Mouse (Mus musculus) myocyte (in vitro differentiated cells): ENCODE measurements around the gene Col4a1.

Source experiments
- E2F4 ChIP-seq: IDR thresholded peaks from one replicate; pipeline ENCODE4 v1.6.1; 2011; ENCODE audit warnings: mild to moderate bottlenecking, control low read depth, moderate library complexity; ENCODE audit not compliant: insufficient read depth
- MYOG ChIP-seq, 3 experiments: IDR thresholded peaks; one replicate each; pipeline ENCODE4 v1.6.1; 2011; ENCODE audit warnings: control low read depth in 2 of 3, low read depth in 2 of 3, mild to moderate bottlenecking in 2 of 3; ENCODE audit not compliant: insufficient read length in 2 of 3, control insufficient read depth in 1 of 3, insufficient read depth in 1 of 3

DNA sequence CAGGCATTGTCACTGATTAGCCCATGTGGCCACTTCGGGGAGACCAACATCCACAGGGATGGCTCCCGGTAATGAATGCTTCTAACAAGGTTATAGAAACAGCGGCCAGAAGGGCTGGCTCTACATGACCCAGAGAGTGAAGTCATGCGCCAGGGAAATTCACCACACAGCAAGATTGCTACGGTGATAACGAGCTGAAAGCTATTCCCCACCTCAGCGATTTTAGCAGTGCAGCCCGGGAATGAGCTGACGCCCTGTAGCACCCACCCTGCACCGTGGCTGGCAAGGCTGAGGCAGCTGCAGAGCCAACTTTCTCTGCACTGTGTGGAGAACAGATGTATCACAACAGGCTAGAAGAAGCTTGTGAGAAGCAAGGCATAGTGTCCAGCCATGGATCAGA lies 30.5 kb downstream of the Col4a1 start:
- TF ChIP-seq E2F4 (no peak), MYOG (IDR thresholded peaks at IDR 0.05; ENCODE audit: control insufficient read depth in 1 of 3, insufficient read depth in 1 of 3, insufficient read length in 2 of 3, low read depth in 2 of 3) (no peak)
